Mouse (Mus musculus) small intestine, adult 2 months (tissue): ENCODE data around the gene Oxgr1. TPM values are rescaled to one million over a fixed set of nuclear protein-coding genes. Genes with fewer than 3 reads are reported as not detected.
"Not testable (repeated sequence)": the region's sequence is repeated elsewhere in the genome, so short reads cannot be mapped to it uniquely, and the experiment has no call there.

Experiments
- H3K27ac ChIP-seq: fragments of 200-500 bp; 2 replicates; pipeline ENCODE4 v1.5.1; 2012; ENCODE audit warnings: low read depth, low read length, control low read depth, inconsistent platforms; ENCODE audit not compliant: insufficient read depth
- H3K27me3 ChIP-seq: fragments of 200-500 bp; 2 replicates; pipeline ENCODE4 v1.6.1; 2012; ENCODE audit warnings: mild to moderate bottlenecking, moderate library complexity, low read length, inconsistent platforms; ENCODE audit not compliant: control insufficient read depth, insufficient read depth
- H3K36me3 ChIP-seq: fragments of 200-500 bp; 2 replicates; pipeline ENCODE4 v1.6.1; 2012; ENCODE audit warnings: mild to moderate bottlenecking, low read length, control low read depth, inconsistent platforms; ENCODE audit not compliant: control insufficient read depth, insufficient read depth
- H3K4me1 ChIP-seq: fragments of 200-500 bp; 2 replicates; pipeline ENCODE4 v1.6.1; 2012; ENCODE audit warnings: low read length, inconsistent platforms, mixed read lengths; ENCODE audit not compliant: control insufficient read depth, insufficient read depth, insufficient read length
- H3K4me3 ChIP-seq: fragments of 200-500 bp; 2 replicates; pipeline ENCODE4 v1.5.1; 2012; ENCODE audit warnings: low read depth, mild to moderate bottlenecking, control low read depth, inconsistent platforms, low read length, moderate library complexity
- CTCF ChIP-seq: fragments of 200-500 bp; IDR thresholded peaks from 2 replicates; pipeline ENCODE4 v1.5.1; 2012; ENCODE audit warnings: low read depth, mild to moderate bottlenecking, control low read depth, inconsistent platforms, low read length, moderate library complexity, mixed read lengths; ENCODE audit not compliant: insufficient replicate concordance, insufficient read length; ENCODE audit errors: extremely low read depth
- POLR2A ChIP-seq: fragments of 200-500 bp; IDR thresholded peaks from 2 replicates; pipeline ENCODE4 v1.6.1; 2012; ENCODE audit warnings: low read depth, mild to moderate bottlenecking, control low read depth, inconsistent platforms, low read length, moderate library complexity
- WGBS: fragments of 180-500 bp; shearing (Covaris S2); methylation state at CpG from one replicate; pipeline ENCODE4 v1.1.7; 2018; 5-methylcytosine and 5-hydroxymethylcytosine counted together
- polyA plus RNA-seq: library from polyadenylated mRNA; depleted of rRNA; stranded (reverse); fragments of >200 nt; gene quantifications from 2 replicates; pipeline ENCODE4 v1.2.3, GENCODE M21; 2012; rRNA removed

Oxgr1 gene
- polyA plus RNA-seq, 1 experiment, result not detected

GRCm38 (mm10) chr14:120002673-120003072, 39.6 kb downstream of the Oxgr1 start:
- Histone ChIP-seq H3K36me3 (no peaks in the 10 kb centered on the region), H3K4me1 (no peaks in the 10 kb centered on the region), H3K27ac (no peak overlapping the region), H3K27me3 (no peaks in the 10 kb centered on the region), H3K4me3 (no peak overlapping the region)
- WGBS, result 64% methylated on average over 4 of the region's 4 CpGs
- no peak for TF ChIP-seq POLR2A
- no peak for TF ChIP-seq CTCF

- Histone ChIP-seq H3K36me3 (no peaks in the 10 kb centered on the region), H3K27ac (no peak overlapping the region), H3K4me1 (peaks cover 3% of the 10 kb centered on the region; the same call in 1 of the 2 replicates), H3K27me3 (no peaks in the 10 kb centered on the region), H3K4me3 (no peak overlapping the region)
- TF ChIP-seq POLR2A (no peak), CTCF (no peak)
- WGBS, result 14% methylated on average over 10 of the region's 10 CpGs
Measured at GRCm38 (mm10) chr14:119989651-119990050, 52.6 kb downstream of the Oxgr1 start.

- no peak overlapping the region for H3K4me3 ChIP-seq
- H3K4me1 ChIP-seq, result peaks cover 3% of the 10 kb centered on the region; the same call in 1 of the 2 replicates
- TF ChIP-seq CTCF (no peak), POLR2A (no peak)
- 21% methylated on average over 7 of the region's 7 CpGs for WGBS
- H3K27ac ChIP-seq, result no peak overlapping the region
- H3K27me3 ChIP-seq, result no peaks in the 10 kb centered on the region
- H3K36me3 ChIP-seq, result no peaks in the 10 kb centered on the region
Measured at GRCm38 (mm10) chr14:119988937-119989645, 53.1 kb downstream of the Oxgr1 start.

GRCm38 (mm10) chr14:119987257-119987656, 55.0 kb downstream of the Oxgr1 start:
- H3K27me3 ChIP-seq, result no peaks in the 10 kb centered on the region
- H3K4me3 ChIP-seq, result no peak overlapping the region
- H3K36me3 ChIP-seq, result no peaks in the 10 kb centered on the region
- no peak overlapping the region for H3K27ac ChIP-seq
- TF ChIP-seq CTCF, result no peak
- TF ChIP-seq POLR2A, result no peak
- WGBS, result 20% methylated on average over 1 of the region's 1 CpGs
- H3K4me1 ChIP-seq, result peaks cover 3% of the 10 kb centered on the region; the same call in 1 of the 2 replicates

GRCm38 (mm10) chr14:119986778-119987177, 55.5 kb downstream of the Oxgr1 start:
- Histone ChIP-seq H3K4me3 (no peak overlapping the region), H3K27ac (no peak overlapping the region), H3K27me3 (no peaks in the 10 kb centered on the region), H3K4me1 (peaks cover 3% of the 10 kb centered on the region; the same call in 1 of the 2 replicates), H3K36me3 (no peaks in the 10 kb centered on the region)
- no peak for TF ChIP-seq POLR2A
- 75% methylated on average over 6 of the region's 6 CpGs for WGBS

GRCm38 (mm10) chr14:119986351-119986750, 55.9 kb downstream of the Oxgr1 start:
- H3K4me1 ChIP-seq, H3K4me3 ChIP-seq, H3K36me3 ChIP-seq, H3K27ac ChIP-seq, H3K27me3 ChIP-seq: not testable (repeated sequence)
- WGBS, result 88% methylated on average over 7 of the region's 7 CpGs

GRCm38 (mm10) chr14:119981314-119981713, 60.9 kb downstream of the Oxgr1 start:
- Histone ChIP-seq H3K4me3 (no peak overlapping the region), H3K36me3 (no peaks in the 10 kb centered on the region), H3K27me3 (no peaks in the 10 kb centered on the region; the same call in 1 of the 2 replicates), H3K4me1 (no peaks in the 10 kb centered on the region), H3K27ac (no peak overlapping the region)
- WGBS, result 79% methylated on average over 5 of the region's 5 CpGs
- no peak for TF ChIP-seq POLR2A
- no peak for TF ChIP-seq CTCF

- WGBS, result 67% methylated on average over 6 of the region's 6 CpGs
Measured at GRCm38 (mm10) chr14:119980698-119981235, 61.5 kb downstream of the Oxgr1 start.

More at GRCm38 (mm10) chr14:119980698-119981235, 61.5 kb downstream of the Oxgr1 start:
- Histone ChIP-seq H3K36me3 (no peaks in the 10 kb centered on the region), H3K4me3 (no peak overlapping the region), H3K4me1 (no peaks in the 10 kb centered on the region), H3K27me3 (no peaks in the 10 kb centered on the region; the same call in 1 of the 2 replicates), H3K27ac (no peak overlapping the region)
- no peak for TF ChIP-seq CTCF
- TF ChIP-seq POLR2A, result no peak

Other genes with a start within 250 kb of the Oxgr1 start
- gene Mbnl2, start 233.2 kb upstream of the Oxgr1 start, polyA plus RNA-seq, result 29.8 and 41.7 TPM in 2 replicates